Mouse (Mus musculus) forebrain, embryonic 14.5 days (tissue): ENCODE data around the gene Gm8720. TPM values are rescaled to one million over a fixed set of nuclear protein-coding genes. Genes with fewer than 3 reads are reported as not detected.
"Not testable (repeated sequence)": the region's sequence is repeated elsewhere in the genome, so short reads cannot be mapped to it uniquely, and the experiment has no call there.

Experiments
- ATAC-seq: fragments of 200-750 bp; cut with Nextera tagmentation; 2 replicates; pipeline ENCODE4 v1.8.0; 2017; ENCODE audit warnings: mild to moderate bottlenecking, moderate library complexity
- DNase-seq: peaks from one replicate; pipeline ENCODE4 v3.0.0-alpha.2; 2015; ENCODE audit warnings: low spot score
- H3K27ac ChIP-seq: fragments of 300-500 bp; sonication (generic); 2 replicates; pipeline ENCODE4 v1.5.1; 2014; ENCODE audit warnings: low read depth, mild to moderate bottlenecking, control low read depth, low read length, moderate library complexity
- H3K27me3 ChIP-seq: fragments of 300-500 bp; sonication (generic); replicated peaks from 2 replicates; pipeline ENCODE4 v1.6.1; 2014; ENCODE audit warnings: low read length, control low read depth, mixed read lengths; ENCODE audit not compliant: control insufficient read depth, insufficient read depth
- H3K36me3 ChIP-seq: fragments of 300-500 bp; sonication (generic); 2 replicates; pipeline ENCODE4 v1.6.1; 2014; ENCODE audit warnings: low read length, control low read depth; ENCODE audit not compliant: control insufficient read depth, insufficient read depth
- H3K4me1 ChIP-seq: fragments of 300-500 bp; sonication (generic); 2 replicates; pipeline ENCODE4 v1.6.1; 2014; ENCODE audit warnings: antibody characterized with exemption, low read length, control low read depth; ENCODE audit not compliant: control insufficient read depth, insufficient read depth
- H3K4me2 ChIP-seq: fragments of 300-500 bp; sonication (generic); 2 replicates; pipeline ENCODE4 v1.6.1; 2014; ENCODE audit warnings: mild to moderate bottlenecking, control low read depth, low read length
- H3K4me3 ChIP-seq: fragments of 300-500 bp; sonication (generic); 2 replicates; pipeline ENCODE4 v1.5.1; 2014; ENCODE audit warnings: low read depth, low read length, control low read depth
- H3K9ac ChIP-seq: fragments of 300-500 bp; sonication (generic); 2 replicates; pipeline ENCODE4 v1.6.1; 2014; ENCODE audit warnings: mild to moderate bottlenecking, low read length, control low read depth, moderate library complexity
- H3K9me3 ChIP-seq: fragments of 300-500 bp; sonication (generic); replicated peaks from 2 replicates; pipeline ENCODE4 v1.6.1; 2016; ENCODE audit warnings: low read length, control low read depth, mixed read lengths; ENCODE audit not compliant: control insufficient read depth
- WGBS: fragments of 180-500 bp; shearing (Covaris S2); extraction: QIAGEN DNeasy Blood & Tissue Kit; methylation state at CpG from one replicate; pipeline ENCODE4 v1.1.7; 2014; 5-methylcytosine and 5-hydroxymethylcytosine counted together
- polyA plus RNA-seq: library from polyadenylated mRNA; unstranded; fragments of >200 nt; fragmentation: Nextera tagmentation; extraction: Ambion mirVana; gene quantifications from 2 replicates; pipeline ENCODE4 v1.2.1, GENCODE M21; 2014

Gene Gm8720
- polyA plus RNA-seq: not detected in 2 replicates

DNA sequence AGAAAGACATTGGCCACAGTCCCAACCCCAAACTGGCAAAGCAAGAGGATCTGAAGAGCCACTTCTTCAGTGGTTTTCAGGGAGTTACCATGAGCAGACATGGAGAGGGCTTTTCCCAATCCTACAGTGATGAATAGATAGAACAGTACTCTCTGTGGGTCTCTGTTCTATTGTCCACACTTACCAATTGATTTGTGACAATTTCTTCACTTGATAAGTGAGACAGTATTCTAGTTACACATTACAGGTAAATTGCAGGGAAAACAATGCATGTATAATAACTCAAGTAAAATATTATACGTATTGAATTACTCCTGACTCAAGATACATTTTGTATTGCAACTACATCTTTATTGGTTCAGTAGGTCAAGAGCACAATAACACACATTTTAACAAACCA lies at the start of gene Gm8720:
Gene Gm8720, minus strand, starts transcription at position 101 of the 400 bp plus-strand sequence.
- not testable (repeated sequence) for H3K9me3 ChIP-seq, H3K4me1 ChIP-seq, H3K27me3 ChIP-seq, H3K27ac ChIP-seq, H3K4me2 ChIP-seq, H3K4me3 ChIP-seq, H3K36me3 ChIP-seq, ATAC-seq, DNase-seq, H3K9ac ChIP-seq
- WGBS: no CpG with 5 or more reads among the region's 1 CpGs

DNA sequence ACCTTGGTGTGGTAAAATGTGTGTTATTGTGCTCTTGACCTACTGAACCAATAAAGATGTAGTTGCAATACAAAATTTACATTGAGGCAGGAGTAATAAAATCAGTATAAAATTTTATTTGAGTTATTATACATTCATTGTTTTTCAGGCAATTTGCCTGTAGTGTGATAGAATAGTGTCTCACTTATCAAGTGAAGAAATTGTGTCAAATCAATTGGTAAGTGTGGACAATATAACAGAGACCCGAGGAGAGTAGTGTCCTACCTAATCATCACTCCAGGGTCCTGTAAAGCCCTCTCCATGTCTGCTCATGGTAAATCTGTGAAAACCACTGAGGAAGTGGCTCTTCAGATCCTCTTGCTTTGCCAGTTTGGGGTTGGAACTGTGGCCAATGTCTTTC lies 12.0 kb downstream of the Gm8720 start, which contains the start of gene Vmn1r163:
Gene Vmn1r163, plus strand, starts transcription at position 301 of the 400 bp plus-strand sequence.
- WGBS: no CpG with 5 or more reads among the region's 1 CpGs
- H3K9ac ChIP-seq, H3K27me3 ChIP-seq, H3K36me3 ChIP-seq, H3K9me3 ChIP-seq, H3K27ac ChIP-seq, DNase-seq, H3K4me3 ChIP-seq, H3K4me1 ChIP-seq, H3K4me2 ChIP-seq, ATAC-seq: not testable (repeated sequence)

DNA sequence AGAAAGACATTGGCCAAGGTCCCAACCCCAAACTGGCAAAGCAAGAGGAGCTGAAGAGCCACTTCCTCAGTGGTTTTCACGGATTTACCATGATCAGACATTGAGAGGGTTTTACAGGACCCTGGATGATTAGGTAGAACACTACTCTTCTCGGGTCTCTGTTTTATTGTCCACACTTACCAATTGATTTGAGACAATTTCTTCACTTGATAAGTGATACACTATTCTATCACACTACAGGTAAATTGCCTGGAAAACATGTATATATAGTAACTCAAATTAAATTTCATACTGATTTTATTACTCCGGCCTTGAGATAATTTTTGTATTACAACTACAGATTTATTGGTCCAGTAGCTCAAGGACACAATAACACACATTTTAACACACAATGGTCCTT lies 47.4 kb downstream of the Gm8720 start, which contains the start of gene Gm4216:
Gene Gm4216, minus strand, starts transcription at position 101 of the 400 bp plus-strand sequence.
- not testable (repeated sequence) for H3K9me3 ChIP-seq, H3K4me3 ChIP-seq, DNase-seq, ATAC-seq, H3K27me3 ChIP-seq, H3K27ac ChIP-seq, H3K9ac ChIP-seq, H3K4me1 ChIP-seq, H3K4me2 ChIP-seq, H3K36me3 ChIP-seq
- WGBS: no CpG with 5 or more reads among the region's 3 CpGs

Other genes starting within 250 kb of the Gm8720 start
- not detected in 2 replicates for gene Vmn1r159, start 223.9 kb downstream of the Gm8720 start, polyA plus RNA-seq
- not detected in 2 replicates for gene Vmn1r160, start 196.2 kb downstream of the Gm8720 start, polyA plus RNA-seq
- not detected in 2 replicates for gene Gm4214, start 82.8 kb downstream of the Gm8720 start, polyA plus RNA-seq
- not detected in 2 replicates for gene Gm4216, start 47.5 kb downstream of the Gm8720 start, polyA plus RNA-seq
- not detected in 2 replicates for gene Vmn1r163, start 11.9 kb downstream of the Gm8720 start, polyA plus RNA-seq
- not detected in 2 replicates for gene Gm10662, start 77.0 kb upstream of the Gm8720 start, polyA plus RNA-seq
- not detected in 2 replicates for gene Vmn1r165, start 149.9 kb upstream of the Gm8720 start, polyA plus RNA-seq
- not detected in 2 replicates for gene Vmn1r166, start 184.2 kb upstream of the Gm8720 start, polyA plus RNA-seq
- gene Gm6902, start 211.4 kb upstream of the Gm8720 start, polyA plus RNA-seq: not detected in 2 replicates
- gene Nlrp4e, start 233.7 kb upstream of the Gm8720 start, polyA plus RNA-seq: not detected in 2 replicates